Mouse (Mus musculus): ENCODE data around the gene Lyl1.

Gene Lyl1

GRCm38 (mm10) chr8:84700941-84701911 lies at the start of gene Lyl1:
Gene Lyl1 (plus strand): TSS chr8:84701457.
- peak in 1 of 2 experiments; percentile 59 for DNase-seq (ENCODE audit: low spot score in 2 of 2)

- no peak for DNase-seq (ENCODE audit: low spot score in 2 of 2)
Observed at GRCm38 (mm10) chr8:84653092-84653631, 48.1 kb upstream of the Lyl1 start.

GRCm38 (mm10) chr8:84654597-84654996 lies 46.7 kb upstream of the Lyl1 start:
- DNase-seq (ENCODE audit: low spot score in 2 of 2): no peak

- no peak for DNase-seq (ENCODE audit: low spot score in 2 of 2)
Observed at GRCm38 (mm10) chr8:84655336-84656190, 45.7 kb upstream of the Lyl1 start.

GRCm38 (mm10) chr8:84656191-84656525 lies 45.1 kb upstream of the Lyl1 start:
- DNase-seq (ENCODE audit: low spot score in 2 of 2): no peak

- DNase-seq (ENCODE audit: low spot score in 2 of 2): no peak
Observed at GRCm38 (mm10) chr8:84656641-84657126, 44.6 kb upstream of the Lyl1 start.

GRCm38 (mm10) chr8:84657203-84657602 lies 44.1 kb upstream of the Lyl1 start:
- no peak for DNase-seq (ENCODE audit: low spot score in 2 of 2)

GRCm38 (mm10) chr8:84657680-84658079 lies 43.6 kb upstream of the Lyl1 start:
- no peak for DNase-seq (ENCODE audit: low spot score in 2 of 2)

GRCm38 (mm10) chr8:84658951-84659350 lies 42.3 kb upstream of the Lyl1 start:
- DNase-seq (ENCODE audit: low spot score in 2 of 2): no peak

- DNase-seq (ENCODE audit: low spot score in 2 of 2): no peak
Observed at GRCm38 (mm10) chr8:84659936-84660818, 41.1 kb upstream of the Lyl1 start.

- DNase-seq (ENCODE audit: low spot score in 2 of 2): no peak
Observed at GRCm38 (mm10) chr8:84660819-84661457, 40.3 kb upstream of the Lyl1 start.

- peak; percentile 72 to 75 for DNase-seq (ENCODE audit: low spot score in 2 of 2)
Observed at GRCm38 (mm10) chr8:84661458-84661871, 39.8 kb upstream of the Lyl1 start.

- DNase-seq (ENCODE audit: low spot score in 2 of 2): peak; percentile 66 to 67
Observed at GRCm38 (mm10) chr8:84661961-84662571, 39.2 kb upstream of the Lyl1 start.

- peak; percentile 95 to 97 for DNase-seq (ENCODE audit: low spot score in 2 of 2)
Observed at GRCm38 (mm10) chr8:84662581-84663065, 38.6 kb upstream of the Lyl1 start, which contains the start of gene Ier2. Gene Ier2 (minus strand): TSS chr8:84662852.

GRCm38 (mm10) chr8:84663483-84664327 lies 37.6 kb upstream of the Lyl1 start:
- peak; percentile 97 to 98 for DNase-seq (ENCODE audit: low spot score in 2 of 2)

GRCm38 (mm10) chr8:84664566-84665384 lies 36.5 kb upstream of the Lyl1 start:
- DNase-seq (ENCODE audit: low spot score in 2 of 2): peak; percentile 92 to 94

GRCm38 (mm10) chr8:84665385-84665893 lies 35.8 kb upstream of the Lyl1 start:
- no peak for DNase-seq (ENCODE audit: low spot score in 2 of 2)

- no peak for DNase-seq (ENCODE audit: low spot score in 2 of 2)
Observed at GRCm38 (mm10) chr8:84668081-84668480, 33.2 kb upstream of the Lyl1 start.

Data from right cerebral cortex, postnatal 10 days (tissue).